Mouse (Mus musculus): ENCODE results near the gene Lrfn4.

Gene Lrfn4

GRCm38 (mm10) chr19:4615151-4616093 lies at the start of gene Lrfn4:
Lrfn4 (minus strand) TSS chr19:4615667.
- DNase-seq (ENCODE audit: low spot score), result peak; percentile 86

- no peak for DNase-seq (ENCODE audit: low spot score)
Observed at GRCm38 (mm10) chr19:4658156-4658555, 42.7 kb upstream of the Lrfn4 start.

GRCm38 (mm10) chr19:4646917-4647492 lies 31.5 kb upstream of the Lrfn4 start:
- no peak for DNase-seq (ENCODE audit: low spot score)

- DNase-seq (ENCODE audit: low spot score), result no peak
Observed at GRCm38 (mm10) chr19:4644271-4644670, 28.8 kb upstream of the Lrfn4 start.

GRCm38 (mm10) chr19:4635986-4636385 lies 20.5 kb upstream of the Lrfn4 start:
- DNase-seq (ENCODE audit: low spot score), result no peak

GRCm38 (mm10) chr19:4628819-4629218 lies 13.4 kb upstream of the Lrfn4 start:
- no peak for DNase-seq (ENCODE audit: low spot score)

- DNase-seq (ENCODE audit: low spot score), result no peak
Observed at GRCm38 (mm10) chr19:4625829-4626535, 10.5 kb upstream of the Lrfn4 start.

GRCm38 (mm10) chr19:4625179-4625828 lies 9.8 kb upstream of the Lrfn4 start, which contains the start of gene Rce1:
Rce1 (minus strand) TSS chr19:4625641.
- peak; percentile 89 for DNase-seq (ENCODE audit: low spot score)

GRCm38 (mm10) chr19:4624406-4625178 lies 9.1 kb upstream of the Lrfn4 start:
- DNase-seq (ENCODE audit: low spot score), result no peak

GRCm38 (mm10) chr19:4624006-4624405 lies 8.5 kb upstream of the Lrfn4 start:
- DNase-seq (ENCODE audit: low spot score), result no peak

- no peak for DNase-seq (ENCODE audit: low spot score)
Observed at GRCm38 (mm10) chr19:4623419-4623818, 8.0 kb upstream of the Lrfn4 start.

GRCm38 (mm10) chr19:4622780-4623179 lies 7.3 kb upstream of the Lrfn4 start:
- DNase-seq (ENCODE audit: low spot score), result no peak

- no peak for DNase-seq (ENCODE audit: low spot score)
Observed at GRCm38 (mm10) chr19:4620721-4621120, 5.3 kb upstream of the Lrfn4 start.

- DNase-seq (ENCODE audit: low spot score), result no peak
Observed at GRCm38 (mm10) chr19:4619461-4619860, 4.0 kb upstream of the Lrfn4 start.

GRCm38 (mm10) chr19:4618183-4618582 lies 2.7 kb upstream of the Lrfn4 start:
- no peak for DNase-seq (ENCODE audit: low spot score)

- DNase-seq (ENCODE audit: low spot score), result no peak
Observed at GRCm38 (mm10) chr19:4616546-4616945, 1.1 kb upstream of the Lrfn4 start.

GRCm38 (mm10) chr19:4614305-4615150 lies 939 bp downstream of the Lrfn4 start:
- no peak for DNase-seq (ENCODE audit: low spot score)

- no peak for DNase-seq (ENCODE audit: low spot score)
Observed at GRCm38 (mm10) chr19:4613464-4614304, 1.8 kb downstream of the Lrfn4 start.

GRCm38 (mm10) chr19:4612181-4612961 lies 3.1 kb downstream of the Lrfn4 start:
- no peak for DNase-seq (ENCODE audit: low spot score)

All from testis, postnatal 14 days (tissue).